Mouse (Mus musculus): Measurements from ENCODE around the gene Ppp1r9b. TPM values are rescaled to one million over a fixed set of nuclear protein-coding genes. Genes with fewer than 3 reads are reported as not detected.

Gene Ppp1r9b
- polyA plus RNA-seq, 1 experiment: 14.6 TPM

GRCm38 (mm10) chr11:94998041-94998531 is 7.3 kb downstream of the Ppp1r9b start:
- no peak for TF ChIP-seq POLR2A (IDR thresholded peaks at IDR 0.05; ENCODE audit: control insufficient read depth, low read depth, low read length)
- TF ChIP-seq CTCF (IDR thresholded peaks at IDR 0.05; ENCODE audit: control insufficient read depth, insufficient read depth, insufficient replicate concordance, low read depth, low read length): no peak
- H3K36me3 ChIP-seq (ENCODE audit: control insufficient read depth, insufficient read depth, low read length): no peaks in the 10 kb centered on the region
- H3K4me3 ChIP-seq (ENCODE audit: control insufficient read depth, low read depth, low read length): no peak overlapping the region
- H3K27me3 ChIP-seq (ENCODE audit: control insufficient read depth, insufficient read depth, low read length): no peaks in the 10 kb centered on the region
- H3K27ac ChIP-seq (ENCODE audit: control insufficient read depth, insufficient read depth, low read depth, low read length): no peak overlapping the region
- peaks cover 12% of the 10 kb centered on the region; the same call in 1 of the 2 replicates for H3K4me1 ChIP-seq (ENCODE audit: control insufficient read depth, insufficient read depth, low read length)

GRCm38 (mm10) chr11:95000128-95000527 is 9.3 kb downstream of the Ppp1r9b start:
- Histone ChIP-seq H3K4me3 (ENCODE audit: control insufficient read depth, low read depth, low read length) (no peak overlapping the region), H3K36me3 (ENCODE audit: control insufficient read depth, insufficient read depth, low read length) (no peaks in the 10 kb centered on the region), H3K27me3 (ENCODE audit: control insufficient read depth, insufficient read depth, low read length) (no peaks in the 10 kb centered on the region), H3K27ac (ENCODE audit: control insufficient read depth, insufficient read depth, low read depth, low read length) (no peak overlapping the region), H3K4me1 (ENCODE audit: control insufficient read depth, insufficient read depth, low read length) (no peaks in the 10 kb centered on the region; the same call in 1 of the 2 replicates)
- TF ChIP-seq POLR2A (IDR thresholded peaks at IDR 0.05; ENCODE audit: control insufficient read depth, low read depth, low read length) (no peak), CTCF (IDR thresholded peaks at IDR 0.05; ENCODE audit: control insufficient read depth, insufficient read depth, insufficient replicate concordance, low read depth, low read length) (no peak)

- Histone ChIP-seq H3K4me1 (ENCODE audit: control insufficient read depth, insufficient read depth, low read length) (no peaks in the 10 kb centered on the region), H3K4me3 (ENCODE audit: control insufficient read depth, low read depth, low read length) (no peak overlapping the region), H3K27me3 (ENCODE audit: control insufficient read depth, insufficient read depth, low read length) (no peaks in the 10 kb centered on the region), H3K27ac (ENCODE audit: control insufficient read depth, insufficient read depth, low read depth, low read length) (no peak overlapping the region), H3K36me3 (ENCODE audit: control insufficient read depth, insufficient read depth, low read length) (no peaks in the 10 kb centered on the region)
- no peak for TF ChIP-seq CTCF (IDR thresholded peaks at IDR 0.05; ENCODE audit: control insufficient read depth, insufficient read depth, insufficient replicate concordance, low read depth, low read length)
- no peak for TF ChIP-seq POLR2A (IDR thresholded peaks at IDR 0.05; ENCODE audit: control insufficient read depth, low read depth, low read length)
These were observed 9.7 kb downstream of the Ppp1r9b start for GRCm38 (mm10) chr11:95000548-95000947.

- Histone ChIP-seq H3K4me1 (ENCODE audit: control insufficient read depth, insufficient read depth, low read length) (peaks cover 2% of the 10 kb centered on the region), H3K27ac (ENCODE audit: control insufficient read depth, insufficient read depth, low read depth, low read length) (no peak overlapping the region), H3K27me3 (ENCODE audit: control insufficient read depth, insufficient read depth, low read length) (no peaks in the 10 kb centered on the region), H3K36me3 (ENCODE audit: control insufficient read depth, insufficient read depth, low read length) (no peaks in the 10 kb centered on the region), H3K4me3 (ENCODE audit: control insufficient read depth, low read depth, low read length) (no peak overlapping the region)
- no peak for TF ChIP-seq POLR2A (IDR thresholded peaks at IDR 0.05; ENCODE audit: control insufficient read depth, low read depth, low read length)
- TF ChIP-seq CTCF (IDR thresholded peaks at IDR 0.05; ENCODE audit: control insufficient read depth, insufficient read depth, insufficient replicate concordance, low read depth, low read length): peak; percentile 84; the same call in 1 of the 2 replicates
These were observed 10.2 kb downstream of the Ppp1r9b start for GRCm38 (mm10) chr11:95001058-95001457.

GRCm38 (mm10) chr11:95001584-95002347 is 10.9 kb downstream of the Ppp1r9b start:
- H3K36me3 ChIP-seq (ENCODE audit: control insufficient read depth, insufficient read depth, low read length): no peaks in the 10 kb centered on the region
- TF ChIP-seq CTCF (IDR thresholded peaks at IDR 0.05; ENCODE audit: control insufficient read depth, insufficient read depth, insufficient replicate concordance, low read depth, low read length) (no peak), POLR2A (IDR thresholded peaks at IDR 0.05; ENCODE audit: control insufficient read depth, low read depth, low read length) (no peak)
- H3K4me1 ChIP-seq (ENCODE audit: control insufficient read depth, insufficient read depth, low read length): peaks cover 8% of the 10 kb centered on the region
- H3K27ac ChIP-seq (ENCODE audit: control insufficient read depth, insufficient read depth, low read depth, low read length): no peak overlapping the region
- no peaks in the 10 kb centered on the region for H3K27me3 ChIP-seq (ENCODE audit: control insufficient read depth, insufficient read depth, low read length)
- H3K4me3 ChIP-seq (ENCODE audit: control insufficient read depth, low read depth, low read length): no peak overlapping the region

- Histone ChIP-seq H3K4me3 (ENCODE audit: control insufficient read depth, low read depth, low read length) (no peak overlapping the region), H3K27me3 (ENCODE audit: control insufficient read depth, insufficient read depth, low read length) (no peaks in the 10 kb centered on the region), H3K36me3 (ENCODE audit: control insufficient read depth, insufficient read depth, low read length) (no peaks in the 10 kb centered on the region), H3K27ac (ENCODE audit: control insufficient read depth, insufficient read depth, low read depth, low read length) (no peak overlapping the region), H3K4me1 (ENCODE audit: control insufficient read depth, insufficient read depth, low read length) (peaks cover 10% of the 10 kb centered on the region)
- TF ChIP-seq CTCF (IDR thresholded peaks at IDR 0.05; ENCODE audit: control insufficient read depth, insufficient read depth, insufficient replicate concordance, low read depth, low read length): no peak
- TF ChIP-seq POLR2A (IDR thresholded peaks at IDR 0.05; ENCODE audit: control insufficient read depth, low read depth, low read length): no peak
These were observed 11.9 kb downstream of the Ppp1r9b start for GRCm38 (mm10) chr11:95002705-95003104.

GRCm38 (mm10) chr11:95004136-95004936 is 13.5 kb downstream of the Ppp1r9b start:
- H3K27ac ChIP-seq (ENCODE audit: control insufficient read depth, insufficient read depth, low read depth, low read length): no peak overlapping the region; the same call in 1 of the 2 replicates
- peaks cover 19% of the 10 kb centered on the region for H3K4me1 ChIP-seq (ENCODE audit: control insufficient read depth, insufficient read depth, low read length)
- H3K4me3 ChIP-seq (ENCODE audit: control insufficient read depth, low read depth, low read length): no peak overlapping the region
- TF ChIP-seq POLR2A (IDR thresholded peaks at IDR 0.05; ENCODE audit: control insufficient read depth, low read depth, low read length): no peak
- no peak for TF ChIP-seq CTCF (IDR thresholded peaks at IDR 0.05; ENCODE audit: control insufficient read depth, insufficient read depth, insufficient replicate concordance, low read depth, low read length)
- no peaks in the 10 kb centered on the region for H3K36me3 ChIP-seq (ENCODE audit: control insufficient read depth, insufficient read depth, low read length)
- H3K27me3 ChIP-seq (ENCODE audit: control insufficient read depth, insufficient read depth, low read length): no peaks in the 10 kb centered on the region

Data from testis, adult 2 months (tissue).